Mouse (Mus musculus) T-helper 1 cell (primary cell): ENCODE data around the gene Rpl36a.

Experiments
- in situ Hi-C: fragments of 300-600 bp; cut with MboI, MseI; formaldehyde crosslinking; loops from one replicate; pipeline ENCODE4 v1.15.1; 2025; ENCODE audit warnings: high pct_unique_total_duplicates

Rpl36a gene

GRCm38 (mm10) chrX:134599922-134600565, 14.6 kb downstream of the Rpl36a start:
- in situ Hi-C loops, result no loop called here

GRCm38 (mm10) chrX:134600659-134601379, 15.4 kb downstream of the Rpl36a start, which contains the start of the genes Gla and Hnrnph2:
Gene Gla (minus strand): TSS chrX:134601125.
Gene Hnrnph2 (plus strand): TSS chrX:134601179.
- in situ Hi-C loops, result no loop called here

- in situ Hi-C loops, result no loop called here
Observed at GRCm38 (mm10) chrX:134601380-134602120, 16.1 kb downstream of the Rpl36a start.

- in situ Hi-C loops, result no loop called here
Observed at GRCm38 (mm10) chrX:134609472-134609871, 24.0 kb downstream of the Rpl36a start.

- in situ Hi-C loops, result no loop called here
Observed at GRCm38 (mm10) chrX:134610984-134611383, 25.5 kb downstream of the Rpl36a start.

- in situ Hi-C loops, result no loop called here
Observed at GRCm38 (mm10) chrX:134612285-134612959, 27.0 kb downstream of the Rpl36a start.

- in situ Hi-C loops, result no loop called here
Observed at GRCm38 (mm10) chrX:134614306-134614705, 28.9 kb downstream of the Rpl36a start.

- in situ Hi-C loops, result loop anchor here (5.0 kb wide), 1 partner anchor 78 kb away; no protein-coding TSS in a partner anchor
Observed at GRCm38 (mm10) chrX:134619695-134620094, 34.2 kb downstream of the Rpl36a start.

- in situ Hi-C loops, result no loop called here
Observed at GRCm38 (mm10) chrX:134620254-134620865, 34.9 kb downstream of the Rpl36a start.

GRCm38 (mm10) chrX:134621685-134622084, 36.2 kb downstream of the Rpl36a start:
- in situ Hi-C loops, result no loop called here

GRCm38 (mm10) chrX:134623350-134623749, 37.9 kb downstream of the Rpl36a start:
- in situ Hi-C loops, result no loop called here

GRCm38 (mm10) chrX:134628200-134628599, 42.7 kb downstream of the Rpl36a start:
- in situ Hi-C loops, result no loop called here

GRCm38 (mm10) chrX:134632710-134633109, 47.3 kb downstream of the Rpl36a start:
- in situ Hi-C loops, result loop anchor here (10.0 kb wide), 1 partner anchor 1452 kb away; the partner anchor contains the start of gene Nxf3

- in situ Hi-C loops, result loop anchor here (10.0 kb wide), 1 partner anchor 1450 kb away; the partner anchor contains the start of gene Nxf3
Observed at GRCm38 (mm10) chrX:134635111-134635510, 49.7 kb downstream of the Rpl36a start.

GRCm38 (mm10) chrX:134635860-134636259, 50.4 kb downstream of the Rpl36a start:
- in situ Hi-C loops, result loop anchor here (10.0 kb wide), 1 partner anchor 1449 kb away; the partner anchor contains the start of gene Nxf3
